Mouse (Mus musculus) testis, adult 2 months (tissue): ENCODE measurements around the gene Plekhg1.

Experiments
- CTCF ChIP-seq: fragments of 200-500 bp; IDR thresholded peaks from 2 replicates; pipeline ENCODE4 v1.5.1; 2012; ENCODE audit warnings: low read depth, mild to moderate bottlenecking, inconsistent platforms, low read length, moderate library complexity; ENCODE audit not compliant: control insufficient read depth, insufficient read depth, insufficient replicate concordance
- POLR2A ChIP-seq: fragments of 200-500 bp; IDR thresholded peaks from 2 replicates; pipeline ENCODE4 v1.6.1; 2012; ENCODE audit warnings: low read depth, mild to moderate bottlenecking, inconsistent platforms, low read length, moderate library complexity; ENCODE audit not compliant: control insufficient read depth

GRCm38 (mm10) chr10:3900416-3900956 lies 160.3 kb downstream of the Plekhg1 start:
- no peak for TF ChIP-seq CTCF
- TF ChIP-seq POLR2A, result no peak
